Mouse (Mus musculus) T-helper 1 cell (primary cell): Measurements from ENCODE around the gene Fyb2.

Source experiments
- in situ Hi-C: fragments of 300-600 bp; cut with MboI, MseI; formaldehyde crosslinking; loops from one replicate; pipeline ENCODE4 v1.15.1; 2025; ENCODE audit warnings: high pct_unique_total_duplicates

The Fyb2 gene

GRCm38 (mm10) chr4:105007360-105008018 is 94.2 kb downstream of the Fyb2 start:
- in situ Hi-C loops, result no loop called here

DNA sequence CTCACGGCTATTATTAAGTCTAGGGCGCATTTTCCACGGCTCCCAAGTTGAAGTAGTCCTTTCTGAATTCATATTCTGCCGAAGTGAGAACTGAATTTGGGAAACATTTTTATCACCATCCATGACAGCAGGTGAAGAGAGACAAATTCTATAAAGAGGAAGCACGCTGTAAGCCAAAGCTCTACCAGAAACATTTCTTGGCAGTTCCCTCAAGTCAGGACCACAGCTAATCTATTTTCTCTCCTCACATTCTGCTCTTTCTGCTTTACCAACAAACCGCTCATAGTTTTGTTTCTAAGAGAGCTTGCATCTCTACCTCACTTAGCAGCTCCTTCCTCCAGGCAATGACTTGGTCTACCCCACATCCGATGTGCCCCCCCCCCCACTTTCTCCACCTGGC is 100.5 kb downstream of the Fyb2 start:
- in situ Hi-C loops, result no loop called here

GRCm38 (mm10) chr4:105015496-105015895 is 102.2 kb downstream of the Fyb2 start:
- in situ Hi-C loops, result no loop called here

GRCm38 (mm10) chr4:105016006-105016613 is 102.9 kb downstream of the Fyb2 start:
- in situ Hi-C loops, result no loop called here

DNA sequence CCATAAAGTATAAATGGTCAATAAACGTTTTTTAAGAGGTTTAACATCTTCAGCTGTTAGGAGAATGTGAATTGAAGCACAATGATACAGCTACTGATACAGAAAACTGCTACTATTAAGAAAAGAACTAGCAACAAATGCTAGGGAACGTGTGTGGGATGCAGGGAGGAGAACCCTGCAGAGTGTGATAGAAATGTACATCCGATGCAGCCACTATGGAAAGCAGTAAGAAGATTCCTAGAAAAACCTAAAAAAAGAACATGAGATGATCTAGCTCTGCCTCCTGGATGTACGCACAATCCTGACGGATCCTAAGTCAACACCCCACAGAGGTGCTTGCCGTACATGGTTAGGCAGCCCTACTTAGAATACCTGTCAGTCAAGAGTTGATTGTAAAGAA is 114.0 kb downstream of the Fyb2 start:
- in situ Hi-C loops, result no loop called here

- in situ Hi-C loops, result no loop called here
Measured at GRCm38 (mm10) chr4:105031104-105031503, 117.8 kb downstream of the Fyb2 start.

GRCm38 (mm10) chr4:105033153-105033552 is 119.9 kb downstream of the Fyb2 start:
- in situ Hi-C loops, result no loop called here

GRCm38 (mm10) chr4:105034259-105034658 is 121.0 kb downstream of the Fyb2 start:
- in situ Hi-C loops, result no loop called here

GRCm38 (mm10) chr4:105050041-105050440 is 136.8 kb downstream of the Fyb2 start:
- in situ Hi-C loops, result no loop called here

- in situ Hi-C loops, result no loop called here
Measured at GRCm38 (mm10) chr4:105051291-105051690, 138.0 kb downstream of the Fyb2 start.
